Mouse (Mus musculus) ES-E14 (cell line): ENCODE data around the gene Efna1.

Experiments used
- CHD2 ChIP-seq: IDR thresholded peaks from 2 replicates; pipeline ENCODE4 v1.6.1; 2014; ENCODE audit warnings: mild to moderate bottlenecking, low read depth, low read length, inconsistent platforms
- HCFC1 ChIP-seq: IDR thresholded peaks from 2 replicates; pipeline ENCODE4 v1.6.1; 2012; ENCODE audit warnings: low read length, inconsistent platforms, borderline replicate concordance; ENCODE audit not compliant: insufficient read depth
- MAFK ChIP-seq: IDR thresholded peaks from 2 replicates; pipeline ENCODE4 v1.6.1; 2014; ENCODE audit warnings: mild to moderate bottlenecking, low read depth, low read length, inconsistent platforms; ENCODE audit not compliant: insufficient read depth
- ZNF384 ChIP-seq: IDR thresholded peaks from 2 replicates; pipeline ENCODE4 v1.6.1; 2012; ENCODE audit warnings: low read depth, low read length, inconsistent platforms

GRCm38 (mm10) chr3:89291874-89292273 lies 10.9 kb upstream of the Efna1 start:
- TF ChIP-seq HCFC1 (no peak), MAFK (no peak), CHD2 (no peak), ZNF384 (no peak)
